Mouse (Mus musculus) midbrain, embryonic 15.5 days (tissue): ENCODE measurements at regions not wholly inside any gene's neighbourhood (a gene's known extent, or its start where the extent isn't known, plus 50 kb on each side); places are given as distances from the start of the nearest gene placed in this dataset.

Experiments used
- ATAC-seq: fragments of 200-750 bp; cut with Nextera tagmentation; replicated peaks from 2 replicates; pipeline ENCODE4 v1.8.0; 2017; ENCODE audit warnings: moderate TSS enrichment
- H3K27ac ChIP-seq: fragments of 300-500 bp; sonication (generic); 2 replicates; pipeline ENCODE4 v1.5.1; 2015; ENCODE audit warnings: mild to moderate bottlenecking, inconsistent platforms
- H3K27me3 ChIP-seq: fragments of 300-500 bp; sonication (generic); replicated peaks from 2 replicates; pipeline ENCODE4 v1.6.1; 2015; ENCODE audit warnings: inconsistent platforms
- H3K36me3 ChIP-seq: fragments of 300-500 bp; sonication (generic); replicated peaks from 2 replicates; pipeline ENCODE4 v1.6.1; 2015; ENCODE audit warnings: inconsistent platforms
- H3K4me1 ChIP-seq: fragments of 300-500 bp; sonication (generic); 2 replicates; pipeline ENCODE4 v1.6.1; 2015; ENCODE audit warnings: inconsistent platforms
- H3K4me2 ChIP-seq: fragments of 300-500 bp; sonication (generic); 2 replicates; pipeline ENCODE4 v1.6.1; 2015; ENCODE audit warnings: inconsistent platforms, mild to moderate bottlenecking, moderate library complexity
- H3K4me3 ChIP-seq: fragments of 300-500 bp; sonication (generic); 2 replicates; pipeline ENCODE4 v1.5.1; 2015; ENCODE audit warnings: mild to moderate bottlenecking, inconsistent platforms
- H3K9ac ChIP-seq: fragments of 300-500 bp; sonication (generic); 2 replicates; pipeline ENCODE4 v1.6.1; 2015; ENCODE audit warnings: mild to moderate bottlenecking, inconsistent platforms
- H3K9me3 ChIP-seq: fragments of 300-500 bp; sonication (generic); 2 replicates; pipeline ENCODE4 v1.6.1; 2016; ENCODE audit warnings: inconsistent platforms
- WGBS: fragments of 180-500 bp; shearing (Covaris S2); methylation state at CpG from one replicate; pipeline ENCODE4 v1.1.7; 2015; ENCODE audit warnings: mixed read lengths; 5-methylcytosine and 5-hydroxymethylcytosine counted together

DNA sequence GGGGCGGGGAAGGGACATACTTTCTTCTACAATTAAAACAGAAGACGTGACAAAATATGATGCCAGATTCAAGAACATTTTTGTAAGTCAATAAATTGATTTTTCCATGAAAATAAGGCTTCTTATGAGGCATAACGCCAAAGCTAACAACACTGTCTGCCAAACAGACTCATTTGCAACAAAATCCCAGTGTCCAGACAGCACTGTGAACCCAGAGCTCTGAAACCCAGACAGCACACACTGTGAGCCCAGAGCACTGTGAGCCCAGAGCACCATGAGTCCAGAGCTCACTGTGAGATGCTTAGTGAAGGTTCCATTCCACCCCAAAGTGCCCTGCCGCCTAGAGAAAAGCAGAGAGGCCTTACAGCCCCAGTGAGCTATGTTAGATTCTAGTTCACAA lies 156.9 kb upstream of the Clec14a start:
- no peak for ATAC-seq
- WGBS, result 80% methylated on average over 4 of the region's 4 CpGs
- Histone ChIP-seq H3K4me1 (no peaks in the 10 kb centered on the region), H3K27ac (no peak overlapping the region), H3K4me3 (no peak overlapping the region), H3K27me3 (no peaks in the 10 kb centered on the region), H3K9ac (no peak overlapping the region), H3K9me3 (no peaks in the 10 kb centered on the region), H3K4me2 (no peak overlapping the region), H3K36me3 (no peaks in the 10 kb centered on the region)

DNA sequence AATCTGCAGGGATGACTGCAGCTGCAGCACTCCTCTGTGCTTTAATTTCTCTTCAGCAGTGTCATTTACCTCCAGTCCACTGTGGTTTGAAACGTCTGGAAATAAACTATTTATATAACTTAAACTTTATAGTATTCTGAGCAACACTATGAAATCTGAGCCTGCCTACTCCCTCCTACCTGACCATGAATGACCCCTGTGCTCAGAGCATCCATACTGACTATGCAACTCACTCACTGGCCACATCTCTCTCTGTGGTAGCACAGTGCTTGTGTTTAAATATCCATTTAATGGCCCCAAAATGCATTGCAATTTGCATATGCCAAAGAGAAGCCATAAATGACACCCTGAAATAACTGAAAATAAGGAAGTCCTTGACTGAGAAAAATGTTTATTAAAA lies 154.5 kb upstream of the Clec14a start:
- H3K4me2 ChIP-seq, result no peak overlapping the region
- no peak for ATAC-seq
- H3K9me3 ChIP-seq, result no peaks in the 10 kb centered on the region
- H3K4me3 ChIP-seq, result no peak overlapping the region
- H3K9ac ChIP-seq, result no peak overlapping the region
- no peak overlapping the region for H3K27ac ChIP-seq
- H3K36me3 ChIP-seq, result no peaks in the 10 kb centered on the region
- 44% methylated on average over 1 of the region's 1 CpGs for WGBS
- H3K4me1 ChIP-seq, result no peaks in the 10 kb centered on the region
- no peaks in the 10 kb centered on the region for H3K27me3 ChIP-seq

DNA sequence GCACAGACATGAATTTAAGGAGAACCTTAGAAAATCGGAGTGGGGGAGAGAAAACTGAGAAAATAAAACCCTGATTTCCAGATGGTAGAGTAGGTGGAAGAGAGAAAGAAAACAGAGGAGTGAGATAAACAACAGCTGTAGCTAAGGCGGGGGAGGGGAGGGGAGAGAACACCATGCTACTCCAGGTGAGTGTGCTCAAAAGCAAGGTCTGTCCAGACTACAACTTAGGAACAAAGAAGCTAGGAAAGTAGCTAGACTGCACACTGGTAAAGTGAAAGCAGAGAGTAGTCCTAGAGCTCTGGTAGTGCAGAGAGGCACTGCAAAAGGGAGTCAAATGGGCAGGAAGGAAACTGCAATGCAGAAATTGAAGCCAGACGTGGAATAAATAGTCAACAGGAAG lies 132.8 kb upstream of the Clec14a start:
- no peaks in the 10 kb centered on the region for H3K9me3 ChIP-seq
- no peaks in the 10 kb centered on the region for H3K27me3 ChIP-seq
- no peaks in the 10 kb centered on the region for H3K36me3 ChIP-seq
- ATAC-seq, result no peak
- H3K27ac ChIP-seq, result no peak overlapping the region
- no peak overlapping the region for H3K4me2 ChIP-seq
- WGBS, result 78% methylated on average over 3 of the region's 3 CpGs
- H3K9ac ChIP-seq, result no peak overlapping the region
- H3K4me1 ChIP-seq, result no peaks in the 10 kb centered on the region
- H3K4me3 ChIP-seq, result no peak overlapping the region

DNA sequence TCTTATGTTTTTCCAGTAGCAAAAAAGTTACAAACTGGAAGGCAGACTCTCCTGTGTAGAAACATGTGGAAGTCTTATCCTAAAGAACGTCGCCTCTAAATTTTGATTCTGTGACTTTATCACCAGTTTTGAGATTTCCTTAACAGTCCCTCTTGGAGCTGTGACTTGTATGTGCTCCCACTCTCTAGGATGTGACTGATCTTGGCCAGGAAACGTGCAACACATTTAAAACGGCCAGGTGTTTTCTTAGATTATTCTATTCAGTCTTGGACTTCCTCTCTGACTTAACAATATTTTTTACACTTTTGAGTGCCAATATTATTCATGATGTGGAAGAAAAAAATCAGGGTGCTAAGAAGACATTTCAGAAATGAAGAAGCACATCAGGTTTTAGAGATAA lies 91.2 kb upstream of the Clec14a start:
- H3K27me3 ChIP-seq, result no peaks in the 10 kb centered on the region
- no peak for ATAC-seq
- no peaks in the 10 kb centered on the region for H3K9me3 ChIP-seq
- H3K27ac ChIP-seq, result no peak overlapping the region
- no peak overlapping the region for H3K4me2 ChIP-seq
- H3K36me3 ChIP-seq, result no peaks in the 10 kb centered on the region
- no peaks in the 10 kb centered on the region for H3K4me1 ChIP-seq
- no peak overlapping the region for H3K9ac ChIP-seq
- WGBS, result 92% methylated on average over 4 of the region's 4 CpGs
- H3K4me3 ChIP-seq, result no peak overlapping the region

DNA sequence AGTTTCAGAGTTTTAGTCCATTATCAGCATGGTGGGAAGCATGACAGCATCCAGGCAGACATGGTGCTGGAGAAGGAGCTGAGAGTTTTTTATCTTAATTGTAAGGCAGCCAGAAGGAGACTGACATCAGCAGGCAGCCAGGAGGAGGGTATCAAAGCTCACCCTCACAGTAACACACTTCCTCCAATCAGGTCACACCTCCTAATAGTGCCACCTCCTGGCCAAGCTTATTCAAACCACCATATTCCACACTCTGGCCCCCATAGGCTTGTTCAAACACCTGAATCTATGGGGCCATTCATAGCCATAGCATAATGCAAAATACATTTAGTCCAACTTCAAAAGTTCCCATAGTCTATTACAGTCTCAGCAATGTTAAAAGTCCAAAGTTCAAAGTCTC lies 65.1 kb upstream of the Clec14a start:
- Histone ChIP-seq H3K36me3 (no peaks in the 10 kb centered on the region), H3K27me3 (no peaks in the 10 kb centered on the region), H3K4me2 (no peak overlapping the region), H3K4me1 (no peaks in the 10 kb centered on the region), H3K9me3 (no peaks in the 10 kb centered on the region), H3K9ac (no peak overlapping the region), H3K4me3 (no peak overlapping the region), H3K27ac (no peak overlapping the region)
- ATAC-seq, result no peak

DNA sequence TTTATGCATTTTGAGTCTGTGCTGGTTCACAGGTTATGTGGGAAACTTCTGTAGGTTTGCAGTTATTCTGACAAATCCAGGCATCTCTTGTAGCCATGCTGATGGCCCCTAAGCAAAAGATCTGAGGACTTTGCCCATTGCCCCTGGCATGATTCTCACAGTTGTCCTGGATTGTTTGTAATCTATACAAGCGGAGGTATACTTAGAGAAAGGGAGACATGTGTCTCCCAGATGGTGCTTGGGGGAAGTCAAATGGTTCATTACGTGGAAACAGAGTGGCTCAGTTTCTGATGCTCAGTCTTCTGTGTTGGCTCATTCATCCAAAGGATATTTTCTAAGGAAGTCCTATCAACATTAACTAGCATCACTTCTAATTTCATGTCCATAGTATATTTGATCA lies 60.8 kb upstream of the Clec14a start:
- H3K36me3 ChIP-seq, result no peaks in the 10 kb centered on the region
- 88% methylated on average over 2 of the region's 2 CpGs for WGBS
- no peak for ATAC-seq

DNA sequence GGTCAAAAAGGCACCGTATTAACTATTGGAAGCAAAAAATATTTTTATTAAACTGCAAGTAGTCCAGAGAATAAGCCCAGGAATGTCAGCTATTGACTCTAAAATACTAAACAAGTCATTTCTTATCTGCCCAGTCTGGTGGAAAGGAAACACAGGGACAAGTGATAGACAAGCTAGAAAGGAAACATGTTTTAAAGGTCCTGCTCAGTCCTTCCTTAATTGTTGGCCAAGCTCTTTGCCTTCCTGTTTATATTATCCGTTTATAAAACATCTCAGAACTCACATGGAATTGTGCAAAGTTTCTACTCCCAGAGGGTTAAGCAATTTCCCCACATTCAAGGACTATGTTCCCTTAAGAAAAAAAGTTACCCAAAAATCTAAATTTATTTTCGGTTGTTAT lies 54.9 kb upstream of the Clec14a start:
- no peaks in the 10 kb centered on the region for H3K4me1 ChIP-seq
- no peaks in the 10 kb centered on the region for H3K9me3 ChIP-seq
- H3K27me3 ChIP-seq, result no peaks in the 10 kb centered on the region
- H3K27ac ChIP-seq, result no peak overlapping the region
- no peak for ATAC-seq
- no peak overlapping the region for H3K4me3 ChIP-seq
- 83% methylated on average over 3 of the region's 3 CpGs for WGBS
- no peaks in the 10 kb centered on the region for H3K36me3 ChIP-seq
- H3K4me2 ChIP-seq, result no peak overlapping the region
- no peak overlapping the region for H3K9ac ChIP-seq

More for the DNA sequence above, 60.8 kb upstream of the Clec14a start:
- Histone ChIP-seq H3K9ac (no peak overlapping the region), H3K27me3 (no peaks in the 10 kb centered on the region), H3K4me2 (no peak overlapping the region), H3K27ac (no peak overlapping the region), H3K9me3 (no peaks in the 10 kb centered on the region), H3K4me1 (no peaks in the 10 kb centered on the region), H3K4me3 (no peak overlapping the region)
